Mouse (Mus musculus) myocyte (in vitro differentiated cells): ENCODE measurements around the gene Edc4.

Experiments used
- POLR2A ChIP-seq: IDR thresholded peaks from one replicate; pipeline ENCODE4 v1.6.1; 2011; ENCODE audit warnings: low read depth, mild to moderate bottlenecking, control low read depth, moderate library complexity; ENCODE audit not compliant: insufficient read length
- POLR2AphosphoS2 ChIP-seq: IDR thresholded peaks from one replicate; pipeline ENCODE4 v1.6.1; 2011; ENCODE audit warnings: low read depth, control low read depth; ENCODE audit not compliant: insufficient read length

- TF ChIP-seq POLR2A (no peak), POLR2AphosphoS2 (no peak)
Measured at GRCm38 (mm10) chr8:105852146-105852729, 28.4 kb upstream of the Edc4 start.
